Mouse (Mus musculus) MEL (cell line): ENCODE results near the gene Rpp30. TPM values are rescaled to one million over a fixed set of nuclear protein-coding genes. Genes with fewer than 3 reads are reported as not detected.

Experiments used
- DNase-seq: peaks from one replicate; pipeline ENCODE4 v3.0.0; 2011; ENCODE audit warnings: low read depth, low spot score
- H3K27ac ChIP-seq: 2 replicates; pipeline ENCODE4 v1.5.1; 2012; ENCODE audit warnings: low read depth, mild to moderate bottlenecking, control low read depth, low read length, moderate library complexity; ENCODE audit not compliant: control insufficient read depth
- H3K27me3 ChIP-seq, 2 experiments: fragments of 150-350 bp in 1 of 2; sonication (generic) in 1 of 2; 2 replicates each; pipeline ENCODE4 v1.6.1; 2012; ENCODE audit warnings: low read length in 2 of 2, mild to moderate bottlenecking in 2 of 2, improper control_type of control experiment in 1 of 2, moderate library complexity in 1 of 2; ENCODE audit not compliant: insufficient read depth in 2 of 2, control insufficient read depth in 1 of 2
- H3K36me3 ChIP-seq, 2 experiments: 2 replicates each; pipeline ENCODE4 v1.6.1; 2012 to 2014; ENCODE audit warnings: low read length in 2 of 2, improper control_type of control experiment in 1 of 2, inconsistent platforms in 1 of 2, mild to moderate bottlenecking in 1 of 2; ENCODE audit not compliant: insufficient read depth in 2 of 2, control insufficient read depth in 1 of 2
- H3K4me1 ChIP-seq, 2 experiments: fragments of 150-350 bp in 1 of 2; sonication (generic) in 1 of 2; 2 replicates each; pipeline ENCODE4 v1.6.1; 2012; ENCODE audit warnings: low read length in 2 of 2, improper control_type of control experiment in 1 of 2, mild to moderate bottlenecking in 1 of 2; ENCODE audit not compliant: insufficient read depth in 2 of 2, control insufficient read depth in 1 of 2
- H3K4me3 ChIP-seq, 2 experiments: fragments of 150-350 bp in 1 of 2; sonication (generic) in 1 of 2; 2 replicates each; pipeline ENCODE4 v1.5.1; 2012; ENCODE audit warnings: low read depth in 2 of 2, low read length in 2 of 2, mild to moderate bottlenecking in 2 of 2, moderate library complexity in 2 of 2, control low read depth in 1 of 2, improper control_type of control experiment in 1 of 2; ENCODE audit not compliant: control insufficient read depth in 1 of 2, insufficient read depth in 1 of 2
- H3K79me2 ChIP-seq: 2 replicates; pipeline ENCODE4 v1.6.1; 2012; ENCODE audit warnings: mild to moderate bottlenecking, low read length, moderate library complexity; ENCODE audit not compliant: control insufficient read depth, poor library complexity, insufficient read depth
- H3K9ac ChIP-seq: 2 replicates; pipeline ENCODE4 v1.6.1; 2012; ENCODE audit warnings: low read depth, mild to moderate bottlenecking, control low read depth, low read length, moderate library complexity; ENCODE audit not compliant: control insufficient read depth, poor library complexity, severe bottlenecking
- H3K9me3 ChIP-seq: fragments of 150-350 bp; sonication (generic); replicated peaks from 2 replicates; pipeline ENCODE4 v1.6.1; 2012; ENCODE audit warnings: mild to moderate bottlenecking, low read length, improper control_type of control experiment, moderate library complexity; ENCODE audit not compliant: insufficient read depth
- BHLHE40 ChIP-seq: IDR thresholded peaks from 2 replicates; pipeline ENCODE4 v1.6.1; 2012; ENCODE audit warnings: low read depth, mild to moderate bottlenecking, inconsistent platforms, low read length, improper control_type of control experiment, borderline replicate concordance
- CHD1 ChIP-seq: IDR thresholded peaks from 2 replicates; pipeline ENCODE4 v1.6.1; 2012; ENCODE audit warnings: low read depth, mild to moderate bottlenecking, inconsistent platforms, low read length, improper control_type of control experiment
- CHD2 ChIP-seq: IDR thresholded peaks from 2 replicates; pipeline ENCODE4 v1.6.1; 2011; ENCODE audit warnings: low read length, improper control_type of control experiment
- E2F4 ChIP-seq: IDR thresholded peaks from 2 replicates; pipeline ENCODE4 v1.6.1; 2011; ENCODE audit warnings: low read depth, low read length, improper control_type of control experiment, borderline replicate concordance
- EP300 ChIP-seq, 2 experiments: IDR thresholded peaks; 2 replicates each; pipeline ENCODE4 v1.6.1; 2011; ENCODE audit warnings: improper control_type of control experiment in 2 of 2, low read length in 2 of 2, low read depth in 1 of 2, mild to moderate bottlenecking in 1 of 2
- ETS1 ChIP-seq: IDR thresholded peaks from 2 replicates; pipeline ENCODE4 v1.6.1; 2012; ENCODE audit warnings: low read depth, mild to moderate bottlenecking, inconsistent platforms, low read length, improper control_type of control experiment, moderate library complexity
- GATA1 ChIP-seq: IDR thresholded peaks from 2 replicates; pipeline ENCODE4 v1.6.1; 2011; ENCODE audit warnings: low read depth, low read length, improper control_type of control experiment
- HCFC1 ChIP-seq: IDR thresholded peaks from 2 replicates; pipeline ENCODE4 v1.6.1; 2012; ENCODE audit warnings: low read depth, mild to moderate bottlenecking, inconsistent platforms, low read length, improper control_type of control experiment, moderate library complexity
- MEF2A ChIP-seq: IDR thresholded peaks from 2 replicates; pipeline ENCODE4 v1.6.1; 2014; ENCODE audit warnings: low read depth, mild to moderate bottlenecking, inconsistent platforms, low read length, improper control_type of control experiment; ENCODE audit not compliant: poor library complexity, insufficient replicate concordance, severe bottlenecking; ENCODE audit errors: extremely low read depth
- MXI1 ChIP-seq: IDR thresholded peaks from 2 replicates; pipeline ENCODE4 v1.6.1; 2011; ENCODE audit warnings: mild to moderate bottlenecking, low read depth, low read length, improper control_type of control experiment
- NELFE ChIP-seq: IDR thresholded peaks from 2 replicates; pipeline ENCODE4 v1.6.1; 2011; ENCODE audit warnings: low read depth, low read length, improper control_type of control experiment
- POLR2AphosphoS2 ChIP-seq: IDR thresholded peaks from 2 replicates; pipeline ENCODE4 v1.6.1; 2011; ENCODE audit warnings: low read length, improper control_type of control experiment
- TBP ChIP-seq: IDR thresholded peaks from 2 replicates; pipeline ENCODE4 v1.8.0; 2011; ENCODE audit warnings: low read depth, low read length, improper control_type of control experiment
- ZNF384 ChIP-seq: IDR thresholded peaks from 2 replicates; pipeline ENCODE4 v1.6.1; 2012; ENCODE audit warnings: low read depth, mild to moderate bottlenecking, inconsistent platforms, low read length, improper control_type of control experiment
- polyA plus RNA-seq, 2 experiments: library from polyadenylated mRNA; stranded (reverse) in 1 of 2; unstranded in 1 of 2; fragments of >175 nt in 1 of 2; fragments of >200 nt in 1 of 2; gene quantifications; 2 replicates each; pipeline versions ENCODE4 v1.2.1 to v1.2.4; 2012; ENCODE audit warnings: low replicate concordance in 2 of 2, low read depth in 1 of 2; ENCODE audit not compliant: insufficient read length in 2 of 2, insufficient read depth in 1 of 2, missing spikeins in 1 of 2
- total RNA-seq: library from RNA; depleted of rRNA; stranded (reverse); fragments of 300-350 nt; gene quantifications from 2 replicates; pipeline ENCODE4 v1.2.3, GENCODE M21; 2012

The Rpp30 gene
- total and polyA plus RNA-seq, 3 experiments, result 55.4 to 81.3 TPM; not detected in 1

- TF ChIP-seq POLR2AphosphoS2 (no peak), BHLHE40 (no peak), HCFC1 (no peak), MXI1 (no peak)
Measured at GRCm38 (mm10) chr19:36098916-36099315, 15.4 kb downstream of the Rpp30 start (continued).

GRCm38 (mm10) chr19:36103909-36104308, 20.4 kb downstream of the Rpp30 start:
- Histone ChIP-seq H3K9me3 (no peaks in the 10 kb centered on the region), H3K4me1 (no peaks in the 10 kb centered on the region), H3K79me2 (no peaks in the 10 kb centered on the region)
- no peak for TF ChIP-seq HCFC1
- no peak for TF ChIP-seq MXI1
- TF ChIP-seq ETS1, result no peak
- TF ChIP-seq E2F4, result no peak
- no peak for TF ChIP-seq CHD2
- no peak for TF ChIP-seq TBP
- no peak for TF ChIP-seq EP300 (IDR thresholded peaks at IDR 0.05; ENCODE audit: low read depth in 1 of 2, low read length in 2 of 2)
- TF ChIP-seq CHD1, result no peak
- no peak for TF ChIP-seq NELFE
- no peak for TF ChIP-seq ZNF384
- TF ChIP-seq GATA1, result no peak
- TF ChIP-seq POLR2AphosphoS2, result no peak
- TF ChIP-seq, all 39 proteins: peak for 0
- no peaks in the 10 kb centered on the region for H3K27me3 ChIP-seq
- no peak overlapping the region for H3K27ac ChIP-seq
- H3K4me3 ChIP-seq, result no peak overlapping the region
- no peak for DNase-seq
- H3K36me3 ChIP-seq, result peaks cover 0 to 7% of the 10 kb centered on the region in 2 experiments; a peak in 3 of 4 replicates
- no peak overlapping the region for H3K9ac ChIP-seq

GRCm38 (mm10) chr19:36109318-36109944, 25.9 kb downstream of the Rpp30 start:
- H3K4me3 ChIP-seq, result no peak overlapping the region
- no peaks in the 10 kb centered on the region for H3K4me1 ChIP-seq
- TF ChIP-seq MEF2A, result no peak
- H3K36me3 ChIP-seq, result peaks cover 0 to 2% of the 10 kb centered on the region in 2 experiments; a peak in 2 of 4 replicates
- no peak for DNase-seq
- H3K9me3 ChIP-seq, result no peaks in the 10 kb centered on the region
- H3K79me2 ChIP-seq, result no peaks in the 10 kb centered on the region
- no peak overlapping the region for H3K9ac ChIP-seq
- no peaks in the 10 kb centered on the region for H3K27me3 ChIP-seq
- no peak overlapping the region for H3K27ac ChIP-seq
